Mouse (Mus musculus) lung, embryonic 15.5 days (tissue): Measurements from ENCODE around the gene 1700016K19Rik. TPM values are rescaled to one million over a fixed set of nuclear protein-coding genes. Genes with fewer than 3 reads are reported as not detected.

Source experiments
- polyA plus RNA-seq: library from polyadenylated mRNA; unstranded; fragments of >200 nt; fragmentation: Nextera tagmentation; extraction: Ambion mirVana; gene quantifications from 2 replicates; pipeline ENCODE4 v1.2.1, GENCODE M21; 2015

1700016K19Rik gene
- polyA plus RNA-seq, 1 experiment from 2014 or later = 5.9 TPM

Other genes with a start within 250 kb of the 1700016K19Rik start
- gene Doc2b, start 203.9 kb upstream of the 1700016K19Rik start, polyA plus RNA-seq = 0.74 and 0.79 TPM in 2 replicates
- 6.8 and 7.9 TPM in 2 replicates for gene Rph3al, start 61.5 kb upstream of the 1700016K19Rik start, polyA plus RNA-seq
- 49.1 and 49.6 TPM in 2 replicates for gene Rflnb, start 27.9 kb downstream of the 1700016K19Rik start, polyA plus RNA-seq
- gene Vps53, start 179.7 kb downstream of the 1700016K19Rik start, polyA plus RNA-seq = 36.0 and 36.9 TPM in 2 replicates
- gene Fam57a, start 179.8 kb downstream of the 1700016K19Rik start, polyA plus RNA-seq = 32.2 and 34.4 TPM in 2 replicates
- 0.50 and 1.5 TPM in 2 replicates for gene Dbil5, start 217.7 kb downstream of the 1700016K19Rik start, polyA plus RNA-seq
- gene Gemin4, start 217.8 kb downstream of the 1700016K19Rik start, polyA plus RNA-seq = 28.3 and 37.0 TPM in 2 replicates
- 21.8 and 22.4 TPM in 2 replicates for gene Mrm3, start 243.8 kb downstream of the 1700016K19Rik start, polyA plus RNA-seq
- gene Glod4, start 243.8 kb downstream of the 1700016K19Rik start, polyA plus RNA-seq = 128 and 138 TPM in 2 replicates